Mouse (Mus musculus): ENCODE measurements around the gene Trim10. TPM values are rescaled to one million over a fixed set of nuclear protein-coding genes. Genes with fewer than 3 reads are reported as not detected.

Gene Trim10
- polyA plus RNA-seq, 1 experiment from 2014 or later, result 16.0 TPM

DNA sequence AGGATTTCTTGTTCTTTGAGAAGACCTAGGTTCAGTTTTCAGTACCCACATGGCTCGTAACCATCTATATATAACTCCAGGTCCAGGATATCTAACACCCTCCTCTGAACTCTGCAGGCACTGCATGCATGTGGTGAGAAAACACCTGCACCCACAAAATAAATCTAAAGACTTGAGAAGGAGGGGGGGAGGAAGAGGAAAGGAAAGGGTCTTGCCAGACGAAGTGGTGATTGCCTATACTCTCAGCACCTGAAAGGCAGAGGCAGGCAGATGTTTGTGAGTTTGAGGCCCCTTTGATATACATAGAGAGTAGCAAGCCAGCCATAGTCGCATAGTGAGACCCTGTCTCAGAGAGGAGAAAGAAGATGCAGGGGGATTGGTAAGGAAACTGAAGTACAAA, 29.4 kb upstream of the Trim10 start:
- H3K9me3 ChIP-seq, result no peaks in the 10 kb centered on the region
- H3K4me3 ChIP-seq, result no peak overlapping the region
- peaks cover 14% of the 10 kb centered on the region for H3K36me3 ChIP-seq
- no peak overlapping the region for H3K27ac ChIP-seq (replicated peaks)
- no peak overlapping the region for H3K4me2 ChIP-seq
- no peak for ATAC-seq (ENCODE audit: extremely low read depth, insufficient number of reproducible peaks, low FRiP score, low TSS enrichment)
- WGBS, result 66% methylated on average over 3 of the region's 3 CpGs
- no peaks in the 10 kb centered on the region for H3K27me3 ChIP-seq (replicated peaks)
- peaks cover 49% of the 10 kb centered on the region for H3K4me1 ChIP-seq
- H3K9ac ChIP-seq, result no peak overlapping the region

DNA sequence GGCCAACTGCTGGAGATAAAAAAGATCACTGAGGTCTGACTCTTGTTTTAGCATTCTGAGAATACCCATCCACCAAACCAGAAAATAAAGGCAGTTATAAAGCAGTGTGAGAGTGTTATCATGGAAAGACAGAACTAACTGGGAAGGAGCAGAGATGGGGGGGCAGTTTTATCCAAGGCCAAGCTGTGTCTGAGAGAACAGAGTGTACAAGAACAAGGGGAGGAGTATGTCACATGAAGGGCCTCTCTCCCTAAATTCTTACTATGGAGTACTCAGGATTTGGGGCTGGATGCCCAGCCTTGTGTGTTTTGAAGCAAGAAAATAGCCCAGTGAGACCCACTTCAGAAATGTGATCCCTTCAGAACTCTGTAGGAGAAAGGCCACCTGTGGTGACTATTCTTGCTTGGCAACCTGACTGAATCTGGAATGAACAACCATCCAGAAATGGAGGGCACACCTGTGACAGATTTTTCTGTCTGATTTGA, 28.4 kb upstream of the Trim10 start:
- Histone ChIP-seq H3K27me3 (replicated peaks) (no peaks in the 10 kb centered on the region), H3K4me3 (no peak overlapping the region), H3K9ac (no peak overlapping the region), H3K4me1 (peaks cover 52% of the 10 kb centered on the region), H3K27ac (replicated peaks) (no peak overlapping the region), H3K9me3 (no peaks in the 10 kb centered on the region), H3K4me2 (no peak overlapping the region), H3K36me3 (peaks cover 15% of the 10 kb centered on the region)
- ATAC-seq (ENCODE audit: extremely low read depth, insufficient number of reproducible peaks, low FRiP score, low TSS enrichment), result no peak

DNA sequence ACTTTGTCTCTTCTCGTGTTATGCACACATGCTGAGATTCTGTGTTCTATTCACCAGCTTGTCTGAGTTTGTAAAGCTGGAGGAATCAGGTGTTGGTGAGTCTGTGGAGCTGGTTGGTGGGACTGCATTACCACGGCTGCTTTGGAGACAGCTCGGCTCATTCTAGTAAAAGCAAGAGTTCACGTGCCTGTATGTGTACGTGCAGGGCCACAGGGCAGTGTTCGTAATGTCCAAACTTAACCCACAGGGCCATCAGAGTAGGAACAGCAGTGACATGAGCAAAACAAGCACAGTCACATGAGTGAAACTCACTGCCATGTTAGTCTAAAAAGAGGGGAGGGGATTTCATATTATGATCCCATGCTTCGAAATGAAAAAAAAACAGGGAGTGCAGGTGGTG, 25.7 kb upstream of the Trim10 start:
- Histone ChIP-seq H3K27me3 (replicated peaks) (no peaks in the 10 kb centered on the region), H3K4me3 (no peak overlapping the region), H3K27ac (replicated peaks) (no peak overlapping the region), H3K4me1 (peaks cover 35% of the 10 kb centered on the region), H3K4me2 (no peak overlapping the region), H3K9me3 (no peaks in the 10 kb centered on the region), H3K36me3 (peaks cover 24% of the 10 kb centered on the region), H3K9ac (no peak overlapping the region)
- 70% methylated on average over 7 of the region's 7 CpGs for WGBS
- no peak for ATAC-seq (ENCODE audit: extremely low read depth, insufficient number of reproducible peaks, low FRiP score, low TSS enrichment)

DNA sequence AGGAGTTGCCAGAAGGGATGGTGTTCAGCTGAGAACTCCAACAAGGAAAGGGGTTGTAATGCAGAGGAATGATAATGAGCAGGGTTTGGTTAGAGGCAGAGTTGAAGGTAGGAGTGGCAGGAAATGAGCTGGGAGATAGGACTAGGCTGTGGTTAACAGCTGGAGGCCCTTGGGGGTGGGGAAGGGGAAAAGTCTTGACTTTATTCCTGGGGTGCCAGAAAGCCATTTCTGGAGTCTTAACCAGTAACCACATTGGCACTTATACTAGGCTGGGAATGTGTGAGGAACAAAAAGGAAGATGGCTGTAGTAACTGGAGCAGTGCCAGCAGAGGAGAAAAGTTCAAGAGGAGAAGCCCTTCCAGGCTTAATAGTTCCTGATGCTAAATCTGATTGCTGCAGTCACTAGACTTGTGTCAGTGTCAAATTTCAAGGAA, 25.1 kb upstream of the Trim10 start:
- peaks cover 34% of the 10 kb centered on the region for H3K4me1 ChIP-seq
- no peaks in the 10 kb centered on the region for H3K27me3 ChIP-seq (replicated peaks)
- H3K4me2 ChIP-seq, result no peak overlapping the region
- H3K9ac ChIP-seq, result no peak overlapping the region
- no peaks in the 10 kb centered on the region for H3K9me3 ChIP-seq
- H3K4me3 ChIP-seq, result no peak overlapping the region
- H3K27ac ChIP-seq (replicated peaks), result no peak overlapping the region
- peaks cover 24% of the 10 kb centered on the region for H3K36me3 ChIP-seq
- ATAC-seq (ENCODE audit: extremely low read depth, insufficient number of reproducible peaks, low FRiP score, low TSS enrichment), result no peak

DNA sequence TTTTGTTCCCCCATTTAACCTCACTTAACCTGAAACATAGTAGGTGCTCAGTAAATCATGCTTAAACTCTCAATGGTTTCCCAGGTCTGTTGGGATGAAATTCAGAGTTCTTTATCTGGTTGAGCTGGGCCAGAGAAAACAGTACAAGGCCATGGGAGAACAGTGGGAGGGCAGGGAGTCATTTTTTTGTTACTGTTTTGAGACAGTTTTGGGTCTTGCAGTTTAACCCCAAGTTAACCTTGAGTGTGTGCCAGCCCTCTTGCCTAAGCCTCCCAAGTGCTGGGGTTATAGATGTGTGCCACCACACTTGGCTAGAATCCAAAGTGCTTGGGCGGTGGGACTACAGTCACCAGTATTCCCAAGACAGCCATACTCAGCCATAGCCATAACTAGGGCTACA, 24.6 kb upstream of the Trim10 start:
- Histone ChIP-seq H3K27ac (replicated peaks) (no peak overlapping the region), H3K9me3 (no peaks in the 10 kb centered on the region), H3K4me3 (no peak overlapping the region), H3K9ac (no peak overlapping the region), H3K4me2 (no peak overlapping the region), H3K4me1 (peaks cover 34% of the 10 kb centered on the region), H3K36me3 (peaks cover 24% of the 10 kb centered on the region), H3K27me3 (replicated peaks) (no peaks in the 10 kb centered on the region)
- no peak for ATAC-seq (ENCODE audit: extremely low read depth, insufficient number of reproducible peaks, low FRiP score, low TSS enrichment)
- 54% methylated on average over 1 of the region's 1 CpGs for WGBS

DNA sequence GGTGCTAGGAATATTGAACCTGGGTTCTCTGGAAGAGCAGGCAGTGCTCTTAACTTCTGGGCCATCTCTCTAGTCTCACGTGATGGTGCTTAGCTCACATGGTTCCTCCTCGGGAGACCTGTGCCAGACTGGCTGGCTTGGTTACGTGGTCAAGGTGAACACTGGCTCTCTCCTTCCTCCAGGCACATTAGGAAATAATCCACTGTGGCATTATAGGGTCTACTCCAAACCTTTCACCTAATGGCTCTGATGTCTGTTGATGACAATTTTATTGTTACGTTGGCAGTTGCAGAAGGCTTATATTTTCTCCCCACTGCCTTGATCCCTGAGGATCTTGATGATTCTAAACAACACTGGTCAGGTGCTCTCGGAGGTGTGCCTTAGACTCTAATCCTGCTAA, 20.5 kb upstream of the Trim10 start:
- no peak overlapping the region for H3K4me3 ChIP-seq
- H3K4me1 ChIP-seq, result peaks cover 24% of the 10 kb centered on the region
- peaks cover 48% of the 10 kb centered on the region for H3K36me3 ChIP-seq
- 75% methylated on average over 5 of the region's 5 CpGs for WGBS
- ATAC-seq (ENCODE audit: extremely low read depth, insufficient number of reproducible peaks, low FRiP score, low TSS enrichment), result no peak
- no peaks in the 10 kb centered on the region for H3K9me3 ChIP-seq
- H3K27ac ChIP-seq (replicated peaks), result no peak overlapping the region
- no peak overlapping the region for H3K9ac ChIP-seq
- H3K27me3 ChIP-seq (replicated peaks), result no peaks in the 10 kb centered on the region
- H3K4me2 ChIP-seq, result no peak overlapping the region

DNA sequence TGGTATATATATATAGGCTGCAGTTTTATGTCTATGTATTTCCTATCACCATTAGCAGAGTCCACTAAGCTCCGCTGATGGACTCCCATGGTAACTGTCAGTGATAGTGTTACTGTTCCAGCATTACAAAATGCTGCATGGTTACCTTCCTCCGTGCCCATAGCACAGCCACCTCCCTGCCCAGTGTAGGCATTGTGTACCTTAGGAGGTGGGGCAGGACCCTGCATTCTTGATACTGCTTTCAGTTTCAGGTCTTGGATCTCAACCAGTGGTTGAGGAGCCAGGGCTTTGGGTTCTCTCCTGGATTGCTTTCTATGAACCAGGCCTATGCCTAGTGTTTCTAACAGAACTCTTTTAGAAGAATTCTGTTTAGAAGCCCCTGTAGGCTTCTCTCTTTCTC, 19.4 kb upstream of the Trim10 start:
- no peak for ATAC-seq (ENCODE audit: extremely low read depth, insufficient number of reproducible peaks, low FRiP score, low TSS enrichment)
- Histone ChIP-seq H3K9me3 (no peaks in the 10 kb centered on the region), H3K36me3 (peaks cover 59% of the 10 kb centered on the region), H3K9ac (no peak overlapping the region), H3K4me1 (peaks cover 14% of the 10 kb centered on the region), H3K27me3 (replicated peaks) (no peaks in the 10 kb centered on the region), H3K4me3 (no peak overlapping the region), H3K27ac (replicated peaks) (no peak overlapping the region), H3K4me2 (no peak overlapping the region)
- WGBS, result 80% methylated on average over 2 of the region's 2 CpGs

DNA sequence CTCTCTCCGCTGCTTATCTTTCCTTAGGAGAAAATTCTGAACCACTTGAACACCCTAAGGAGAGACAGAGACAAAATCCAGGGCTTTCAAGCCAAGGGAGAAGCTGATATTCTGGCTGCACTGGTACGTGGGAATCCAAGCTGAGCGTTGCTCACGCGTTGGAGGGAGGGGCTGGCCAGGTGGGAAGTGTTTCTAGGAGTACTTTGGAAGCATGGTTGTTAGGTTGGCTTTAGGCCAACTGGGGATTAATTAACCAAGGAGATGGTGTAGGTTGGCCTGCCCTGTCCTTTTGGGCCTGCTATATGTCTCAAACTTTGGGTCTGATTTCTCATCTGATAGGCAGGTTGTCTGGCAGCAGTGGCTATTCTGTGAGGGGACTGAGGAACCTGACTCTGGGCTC, 18.2 kb upstream of the Trim10 start:
- H3K27ac ChIP-seq (replicated peaks), result no peak overlapping the region
- no peak overlapping the region for H3K4me3 ChIP-seq
- no peak for ATAC-seq (ENCODE audit: extremely low read depth, insufficient number of reproducible peaks, low FRiP score, low TSS enrichment)
- WGBS, result 64% methylated on average over 5 of the region's 5 CpGs
- peaks cover 7% of the 10 kb centered on the region for H3K4me1 ChIP-seq
- no peak overlapping the region for H3K9ac ChIP-seq
- H3K4me2 ChIP-seq, result no peak overlapping the region
- H3K9me3 ChIP-seq, result no peaks in the 10 kb centered on the region
- H3K27me3 ChIP-seq (replicated peaks), result no peaks in the 10 kb centered on the region
- H3K36me3 ChIP-seq, result peaks cover 69% of the 10 kb centered on the region

DNA sequence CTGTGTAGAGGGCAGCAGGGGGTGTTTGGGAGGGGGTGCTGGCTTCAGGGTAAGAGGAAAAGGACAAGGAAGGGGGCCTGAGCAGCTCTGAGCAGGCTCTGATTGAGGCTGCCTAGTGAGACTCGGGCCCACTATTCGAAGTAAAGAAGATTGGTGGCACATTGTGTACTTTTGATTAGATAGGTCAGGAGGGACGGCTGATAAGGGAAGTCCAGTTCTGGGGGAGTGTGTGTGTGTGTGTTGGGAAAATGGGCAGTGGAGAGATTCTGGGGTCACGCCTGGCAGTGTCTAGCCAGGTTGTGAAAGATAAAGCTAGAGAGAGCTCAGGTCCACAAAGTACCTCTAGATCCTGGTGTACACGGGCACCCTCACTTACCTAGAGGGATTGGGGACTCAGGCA, 17.7 kb upstream of the Trim10 start:
- H3K27ac ChIP-seq (replicated peaks), result no peak overlapping the region
- no peak overlapping the region for H3K4me2 ChIP-seq
- H3K36me3 ChIP-seq, result peaks cover 69% of the 10 kb centered on the region
- WGBS, result 46% methylated on average over 5 of the region's 5 CpGs
- ATAC-seq (ENCODE audit: extremely low read depth, insufficient number of reproducible peaks, low FRiP score, low TSS enrichment), result no peak
- no peaks in the 10 kb centered on the region for H3K27me3 ChIP-seq (replicated peaks)
- peaks cover 7% of the 10 kb centered on the region for H3K4me1 ChIP-seq
- no peak overlapping the region for H3K9ac ChIP-seq
- no peak overlapping the region for H3K4me3 ChIP-seq
- no peaks in the 10 kb centered on the region for H3K9me3 ChIP-seq

DNA sequence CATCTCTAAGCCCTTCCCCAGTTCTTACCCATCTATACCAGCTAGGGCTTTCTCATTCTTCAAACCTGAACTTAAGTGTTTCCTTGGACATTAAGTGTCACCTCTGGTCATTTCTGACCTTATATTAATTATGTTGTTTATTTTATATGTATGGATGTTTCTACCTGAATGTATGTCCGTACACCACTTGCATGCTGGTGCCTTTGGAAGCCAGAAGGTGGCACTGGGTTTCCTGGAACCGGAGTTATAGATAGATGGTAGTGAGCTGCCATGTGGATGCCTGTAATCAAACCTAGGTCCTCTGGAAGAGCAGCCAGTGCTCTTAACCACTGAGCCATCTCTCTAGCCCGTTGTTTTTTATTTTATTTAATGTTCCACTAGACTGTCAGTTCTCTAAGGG, 13.9 kb upstream of the Trim10 start:
- no peak overlapping the region for H3K27ac ChIP-seq (replicated peaks)
- no peak overlapping the region for H3K4me3 ChIP-seq
- H3K36me3 ChIP-seq, result peaks cover 100% of the 10 kb centered on the region
- no peak overlapping the region for H3K4me2 ChIP-seq
- H3K9me3 ChIP-seq, result no peaks in the 10 kb centered on the region
- ATAC-seq (ENCODE audit: extremely low read depth, insufficient number of reproducible peaks, low FRiP score, low TSS enrichment), result no peak
- H3K27me3 ChIP-seq (replicated peaks), result no peaks in the 10 kb centered on the region
- H3K9ac ChIP-seq, result no peak overlapping the region
- WGBS, result 87% methylated on average over 3 of the region's 3 CpGs
- peaks cover 7% of the 10 kb centered on the region for H3K4me1 ChIP-seq

DNA sequence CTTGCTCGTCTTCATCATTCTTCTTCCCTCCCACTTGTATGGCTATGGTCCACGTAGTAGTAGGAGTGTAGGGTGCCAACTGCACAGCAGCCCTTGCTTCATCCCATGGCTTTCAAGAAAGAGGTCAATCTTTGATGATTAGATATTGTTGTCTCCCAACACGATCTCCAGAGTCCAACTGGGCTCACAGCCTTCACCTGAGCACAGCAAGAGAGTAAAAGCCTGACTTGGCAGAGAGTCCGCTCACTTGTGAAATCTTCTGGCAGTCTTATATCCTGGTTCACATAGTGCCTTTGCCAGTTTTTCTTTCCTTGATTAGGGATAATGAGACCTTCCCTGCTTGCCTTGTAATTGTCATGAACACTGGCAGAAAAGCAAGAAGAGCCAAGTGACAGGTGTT, 13.1 kb upstream of the Trim10 start:
- no peak overlapping the region for H3K4me3 ChIP-seq
- H3K4me2 ChIP-seq, result no peak overlapping the region
- no peak overlapping the region for H3K9ac ChIP-seq
- H3K36me3 ChIP-seq, result peaks cover 93% of the 10 kb centered on the region
- no peak overlapping the region for H3K27ac ChIP-seq (replicated peaks)
- no peaks in the 10 kb centered on the region for H3K9me3 ChIP-seq
- H3K4me1 ChIP-seq, result peaks cover 3% of the 10 kb centered on the region
- no peaks in the 10 kb centered on the region for H3K27me3 ChIP-seq (replicated peaks)
- no peak for ATAC-seq (ENCODE audit: extremely low read depth, insufficient number of reproducible peaks, low FRiP score, low TSS enrichment)
- WGBS, result 83% methylated on average over 4 of the region's 4 CpGs

DNA sequence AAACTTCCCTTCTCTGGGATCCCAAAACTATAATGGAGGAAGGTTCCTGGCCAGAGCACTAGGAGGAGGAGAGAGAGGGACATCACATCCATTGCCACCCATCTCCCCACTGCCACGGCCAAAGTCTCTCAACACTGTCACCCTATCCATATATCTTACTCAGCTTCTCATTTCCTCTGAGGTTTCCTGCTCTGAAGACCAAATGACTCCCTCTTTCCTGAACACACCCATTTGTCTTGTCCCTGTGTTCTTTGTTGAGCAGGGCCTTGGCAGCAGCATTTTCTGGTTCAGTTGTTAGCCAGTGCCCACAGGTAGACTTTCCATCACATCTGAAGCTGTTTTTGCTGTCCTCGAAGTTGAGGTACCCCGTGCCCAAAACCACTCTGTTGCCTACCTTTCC, 11.2 kb upstream of the Trim10 start:
- no peak overlapping the region for H3K9ac ChIP-seq
- no peak overlapping the region for H3K4me2 ChIP-seq
- peaks cover 73% of the 10 kb centered on the region for H3K36me3 ChIP-seq
- H3K27ac ChIP-seq (replicated peaks), result no peak overlapping the region
- H3K27me3 ChIP-seq (replicated peaks), result 0 out of 2 replicates have a peak, but pooled peaks cover under 1% of the 10 kb centered on the region
- ATAC-seq (ENCODE audit: extremely low read depth, insufficient number of reproducible peaks, low FRiP score, low TSS enrichment), result no peak
- WGBS, result 74% methylated on average over 3 of the region's 3 CpGs
- H3K4me3 ChIP-seq, result no peak overlapping the region
- no peaks in the 10 kb centered on the region for H3K4me1 ChIP-seq
- H3K9me3 ChIP-seq, result no peaks in the 10 kb centered on the region

Measured in heart, embryonic 13.5 days (tissue).